Mouse (Mus musculus) right cerebral cortex, adult 2 months (tissue): ENCODE measurements around the gene Lgi1.

Experiments
- DNase-seq, 2 experiments: peaks; one replicate each; pipeline ENCODE4 v3.0.0; 2021 to 2022; ENCODE audit warnings: low spot score in 2 of 2

Lgi1 gene

DNA sequence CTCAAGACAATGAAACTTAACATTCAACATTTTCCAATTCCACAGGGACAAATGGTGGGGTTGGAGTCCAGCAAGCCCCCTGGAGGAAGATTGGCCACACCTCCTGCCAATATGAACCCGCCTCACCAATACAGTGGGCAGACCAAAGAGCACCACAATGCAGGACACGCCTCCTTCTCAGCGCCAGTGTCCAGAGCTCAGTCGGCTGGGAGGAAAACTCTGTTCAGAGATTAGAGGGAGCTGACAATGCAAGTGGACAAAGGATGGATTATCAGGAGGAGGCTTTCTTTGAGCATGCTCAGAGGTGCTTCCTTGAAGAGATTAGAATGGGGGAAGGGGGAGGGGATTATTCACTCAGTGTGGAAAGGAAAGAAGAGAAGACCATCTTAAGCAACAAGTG lies 62.7 kb downstream of the Lgi1 start:
- DNase-seq = no peak

DNA sequence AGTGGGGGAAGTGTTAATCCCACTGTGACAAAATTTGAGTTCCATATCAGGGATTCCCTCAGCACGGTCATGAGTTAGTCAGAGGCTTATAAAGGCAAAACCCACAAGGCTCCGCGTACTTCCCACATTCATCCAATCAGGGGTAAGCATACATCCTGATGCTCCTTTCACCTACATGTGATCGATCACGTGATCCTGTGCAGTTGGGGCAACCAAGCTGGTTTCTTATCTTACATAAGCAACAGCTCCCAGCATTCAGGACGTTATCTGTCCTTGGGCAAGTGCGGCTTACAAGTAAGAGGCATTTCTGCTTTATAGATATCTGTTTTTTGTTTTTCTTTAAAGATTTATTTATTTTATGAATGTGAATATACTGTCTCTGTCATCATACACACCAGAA lies 63.7 kb downstream of the Lgi1 start:
- DNase-seq = no peak

DNA sequence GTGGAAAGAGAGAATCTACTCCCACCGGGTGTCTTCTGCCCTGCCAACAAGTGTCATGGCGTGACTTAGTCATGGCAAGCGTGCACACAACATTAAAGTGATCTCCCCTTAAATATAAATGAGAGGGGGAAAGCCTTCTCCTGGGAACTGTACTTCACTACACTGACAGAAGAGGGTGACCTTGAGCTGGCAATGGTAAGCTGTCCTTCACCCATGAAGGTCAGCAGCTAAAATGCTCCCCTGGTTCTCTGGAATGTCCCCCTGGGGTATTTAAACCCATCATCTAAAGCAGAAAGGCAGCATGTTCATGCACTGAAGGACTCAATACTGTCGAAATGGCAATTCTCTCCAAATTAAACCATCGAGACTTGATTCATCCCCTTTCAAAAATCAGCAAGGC lies 64.9 kb downstream of the Lgi1 start:
- no peak for DNase-seq

DNA sequence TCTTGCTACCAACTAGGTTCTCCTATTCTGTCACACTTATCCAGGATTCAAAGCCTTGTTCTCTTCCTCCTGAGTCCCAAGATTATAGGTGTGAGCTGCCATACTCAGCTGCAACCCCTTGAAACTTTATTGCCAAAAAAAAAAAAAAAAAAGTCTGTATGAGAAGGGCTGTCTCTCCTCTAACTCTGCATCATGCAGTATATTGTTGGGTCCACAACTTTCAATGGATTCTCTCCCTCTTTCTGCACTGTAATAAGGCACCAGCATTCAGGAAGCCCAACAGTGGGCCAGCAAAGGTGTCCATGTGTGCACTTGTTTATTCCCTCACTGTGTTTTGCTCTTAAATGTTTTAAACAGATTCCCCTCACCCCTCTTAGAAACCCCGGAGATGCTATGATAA lies 66.7 kb downstream of the Lgi1 start:
- DNase-seq = no peak

DNA sequence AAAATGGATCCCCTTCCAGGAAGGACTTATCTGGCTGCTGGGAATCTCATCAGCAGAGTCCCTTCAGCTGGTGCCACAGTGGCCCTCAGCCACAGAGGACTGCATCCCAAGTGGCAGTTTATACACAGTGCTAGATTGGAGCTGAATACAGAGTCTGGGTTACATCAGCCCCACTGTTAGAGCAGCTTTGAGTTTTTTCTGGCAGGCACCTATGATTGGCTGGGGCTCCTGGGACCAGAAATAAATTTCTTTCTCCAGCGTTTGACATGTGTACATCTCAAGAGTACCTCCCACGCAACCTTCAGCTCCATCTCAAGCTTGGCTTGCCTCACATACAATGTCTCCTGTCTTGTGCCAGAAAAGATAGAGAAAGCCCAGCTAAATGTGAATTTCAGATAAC lies 67.9 kb downstream of the Lgi1 start:
- DNase-seq = peak in 1 of 2 experiments; percentile 35

DNA sequence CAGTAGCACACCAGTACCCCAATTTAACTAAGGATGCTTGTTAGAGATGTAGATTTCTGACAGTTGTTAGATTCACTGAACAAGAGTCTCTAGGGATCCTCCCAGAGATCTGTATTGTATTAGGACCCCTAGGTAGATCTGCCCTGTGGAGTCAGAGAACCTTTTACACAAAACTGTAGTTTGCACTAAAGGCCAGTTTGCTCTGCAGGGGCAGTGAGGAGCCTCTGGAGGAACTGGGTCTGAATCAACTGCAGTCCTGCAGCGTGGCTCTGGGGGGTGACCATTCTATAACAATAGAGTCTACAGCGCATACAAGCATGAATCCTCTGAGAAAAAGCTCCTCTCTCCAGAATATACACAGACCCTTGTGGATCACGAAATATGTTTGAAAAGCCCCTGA lies 68.5 kb downstream of the Lgi1 start:
- DNase-seq = no peak

DNA sequence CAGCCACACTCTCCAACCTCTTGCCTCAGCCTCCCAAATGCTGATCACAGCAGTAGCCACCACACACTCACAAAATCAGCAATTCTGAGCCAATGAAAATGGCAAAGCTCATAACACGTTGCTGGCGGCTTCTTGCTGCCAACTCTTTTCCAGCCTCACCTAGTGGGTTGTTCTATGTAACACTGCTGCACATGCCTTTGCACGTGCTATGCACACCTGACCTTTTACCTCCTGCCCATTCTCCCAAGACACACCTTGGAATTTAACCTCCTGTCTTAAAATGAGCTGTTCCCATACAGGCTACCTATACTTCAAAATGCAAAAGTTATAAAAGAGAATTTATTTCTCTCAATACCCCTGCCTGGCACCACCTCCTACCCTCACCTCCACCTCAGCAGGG lies 72.2 kb downstream of the Lgi1 start:
- DNase-seq = no peak

DNA sequence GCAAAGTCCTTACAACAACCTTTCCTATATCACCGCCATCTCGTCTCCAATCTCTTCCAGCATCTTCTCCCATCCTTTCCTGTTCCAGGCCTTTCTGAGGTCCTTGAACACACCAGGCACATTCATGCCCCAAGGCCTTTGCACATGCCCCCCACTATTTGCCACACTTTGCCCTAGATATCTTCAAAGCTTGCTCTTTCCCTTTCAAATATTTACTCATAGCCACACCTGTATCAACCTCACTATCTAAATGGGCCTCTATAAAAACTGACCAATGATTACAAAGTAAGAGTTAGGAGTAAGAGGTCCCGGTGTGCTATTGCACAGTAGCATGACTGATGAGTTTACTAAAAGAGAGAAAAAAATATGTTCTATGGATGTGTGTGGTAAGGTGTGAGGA lies 73.0 kb downstream of the Lgi1 start:
- no peak for DNase-seq

DNA sequence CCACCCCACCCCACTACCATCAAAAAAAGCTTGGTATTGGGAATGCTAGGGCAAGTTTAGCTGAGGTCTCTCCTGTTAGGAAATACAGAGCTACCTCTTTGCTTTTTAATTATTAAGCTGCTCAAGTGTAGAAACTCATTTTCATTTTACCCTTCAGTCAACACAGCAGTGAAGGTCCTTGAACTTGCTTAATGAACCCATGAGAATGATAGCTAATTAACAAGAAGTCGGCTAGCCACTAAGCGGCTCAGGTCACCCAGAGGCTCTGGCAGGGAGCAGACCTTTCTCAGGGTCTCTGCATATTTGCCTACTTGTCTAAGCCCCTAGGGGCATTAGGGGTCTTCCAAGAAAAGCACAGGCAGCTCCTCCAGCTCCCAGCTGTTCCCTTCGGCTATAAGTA lies 75.4 kb downstream of the Lgi1 start:
- no peak for DNase-seq

DNA sequence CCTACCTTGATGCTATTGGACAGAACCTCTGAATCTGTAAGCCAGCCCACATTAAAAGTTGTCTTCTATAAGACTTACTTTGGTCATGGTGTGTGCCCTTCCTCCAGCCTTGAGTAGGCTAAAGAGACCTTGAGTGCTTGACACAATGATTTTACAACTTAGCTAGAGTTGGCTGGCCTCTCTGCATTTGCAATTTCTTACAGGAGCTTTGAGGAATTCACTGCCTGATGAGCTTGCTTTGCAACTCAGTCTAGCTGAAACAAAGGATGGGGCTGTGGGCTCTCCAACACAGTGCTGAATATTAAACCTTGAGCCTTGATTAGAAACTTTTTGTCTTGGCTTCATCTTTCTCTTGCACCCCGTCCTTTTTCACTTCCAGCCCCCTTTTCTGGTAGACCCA lies 78.9 kb downstream of the Lgi1 start:
- no peak for DNase-seq

DNA sequence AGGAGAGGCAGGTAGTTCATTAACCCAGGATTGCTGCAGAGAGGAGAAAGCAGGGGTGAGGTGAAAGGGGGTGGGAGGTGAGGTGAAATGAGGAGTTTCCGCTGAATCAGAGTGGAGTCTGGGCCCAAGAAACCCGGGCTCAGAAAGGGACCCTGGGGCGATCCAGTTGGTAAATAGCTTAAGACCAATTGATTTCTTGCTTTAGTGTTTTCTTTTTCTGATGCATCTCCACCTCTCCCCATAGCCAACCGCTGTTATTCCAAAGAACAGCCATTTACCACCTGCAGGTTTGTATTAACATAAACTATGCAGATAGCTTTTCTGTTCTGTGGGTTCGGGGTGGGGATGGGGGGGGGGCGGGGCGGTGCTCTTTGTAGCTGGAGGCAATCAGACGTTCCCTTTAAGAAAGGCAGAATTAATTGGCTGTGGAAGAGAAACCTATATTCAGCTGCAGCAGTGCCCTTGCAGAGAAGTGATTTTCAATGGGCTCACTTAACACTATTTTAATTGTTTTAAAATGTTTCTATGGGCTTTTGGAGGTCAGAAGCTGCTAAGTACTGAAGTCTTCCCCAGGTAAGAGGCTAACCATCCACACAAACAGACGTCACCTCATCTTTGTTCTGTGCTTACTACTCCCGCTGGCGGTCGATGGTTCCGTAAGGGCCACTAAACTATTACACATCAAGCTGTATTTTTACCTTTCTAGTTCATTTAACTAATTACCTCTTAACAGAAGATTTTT lies 84.1 kb downstream of the Lgi1 start:
- DNase-seq = no peak

DNA sequence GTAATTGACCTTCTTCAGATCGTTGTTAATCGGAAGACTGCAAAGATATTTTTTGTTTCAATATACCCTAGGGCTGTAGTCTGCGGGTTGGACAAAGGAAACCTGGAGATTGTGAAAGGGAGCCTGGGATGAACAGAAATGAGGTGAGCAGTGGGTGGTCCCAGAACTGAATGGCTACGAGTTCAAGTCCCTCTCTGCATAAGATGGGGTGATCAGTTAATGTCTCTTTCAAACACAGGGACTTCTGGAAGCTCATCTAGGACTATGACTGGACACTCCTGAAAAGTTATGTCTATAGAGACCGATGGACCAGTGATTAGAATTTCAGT lies 84.6 kb downstream of the Lgi1 start:
- DNase-seq = no peak

DNA sequence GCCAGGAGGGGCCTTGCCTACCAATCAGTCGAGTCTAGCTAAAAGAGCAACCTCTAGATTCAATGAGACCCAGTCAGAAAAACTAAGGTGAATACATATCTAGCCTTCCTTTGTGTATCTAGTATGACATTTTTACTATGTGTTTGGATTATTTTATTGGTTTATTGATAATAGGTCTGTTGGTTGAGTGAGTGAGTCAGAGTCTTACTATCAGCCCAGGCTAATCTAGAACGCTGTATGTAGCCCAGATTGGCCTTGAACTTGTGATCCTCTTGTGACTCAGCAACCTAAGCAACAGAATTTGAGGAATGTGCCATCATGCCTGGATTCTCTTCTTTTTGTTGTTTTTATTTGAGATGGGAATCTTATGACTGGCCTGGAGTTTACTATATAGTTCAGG lies 86.9 kb downstream of the Lgi1 start:
- no peak for DNase-seq

DNA sequence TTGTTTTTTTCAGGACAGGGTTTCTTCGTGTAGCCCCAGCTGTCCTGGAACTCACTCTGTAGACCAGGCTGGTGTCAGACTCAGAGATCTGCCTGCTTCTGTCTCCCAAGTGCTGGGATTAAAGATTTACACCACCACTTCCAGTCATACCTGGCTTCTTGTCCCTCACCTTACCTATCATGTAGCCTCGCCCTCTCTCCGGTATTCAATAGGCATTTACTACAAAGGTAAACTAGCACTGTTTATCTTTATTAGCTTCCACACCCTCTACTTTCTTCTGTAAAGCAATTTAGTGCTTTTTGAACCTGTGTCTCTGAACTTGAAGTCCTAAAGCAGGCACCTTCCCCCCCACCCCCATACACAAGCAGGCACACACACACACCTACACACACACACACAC lies 87.4 kb downstream of the Lgi1 start:
- no peak for DNase-seq

DNA sequence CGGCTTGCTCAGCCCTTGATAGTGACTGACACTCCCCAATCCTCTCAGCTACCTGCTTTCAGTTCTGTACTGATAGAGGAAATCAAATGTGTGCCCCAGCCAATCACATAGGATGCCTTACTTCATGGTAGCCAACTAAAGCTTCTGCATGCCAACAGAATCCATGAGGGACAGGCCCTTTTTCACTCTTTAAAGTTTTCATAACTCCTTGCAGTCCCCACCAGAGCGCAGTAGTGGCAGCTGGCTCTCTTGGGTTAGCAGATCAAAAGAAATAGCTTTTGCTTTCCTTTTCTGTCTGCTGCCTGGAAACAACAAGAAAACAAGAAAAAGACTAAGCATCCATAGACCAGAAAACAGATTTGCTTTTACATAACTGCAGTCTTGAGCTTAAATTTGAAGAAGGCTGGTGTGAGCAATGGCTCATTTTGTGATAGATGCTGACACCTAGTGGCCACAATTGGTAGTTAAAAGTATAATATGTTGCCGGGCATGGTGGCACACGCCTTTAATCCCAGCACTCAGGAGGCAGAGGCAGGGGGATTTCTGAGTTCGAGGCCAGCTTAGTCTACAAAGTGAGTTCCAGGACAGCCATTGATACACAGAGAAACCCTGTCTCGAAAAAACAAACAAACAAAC lies 88.3 kb downstream of the Lgi1 start:
- DNase-seq = peak; percentile 47 to 53

DNA sequence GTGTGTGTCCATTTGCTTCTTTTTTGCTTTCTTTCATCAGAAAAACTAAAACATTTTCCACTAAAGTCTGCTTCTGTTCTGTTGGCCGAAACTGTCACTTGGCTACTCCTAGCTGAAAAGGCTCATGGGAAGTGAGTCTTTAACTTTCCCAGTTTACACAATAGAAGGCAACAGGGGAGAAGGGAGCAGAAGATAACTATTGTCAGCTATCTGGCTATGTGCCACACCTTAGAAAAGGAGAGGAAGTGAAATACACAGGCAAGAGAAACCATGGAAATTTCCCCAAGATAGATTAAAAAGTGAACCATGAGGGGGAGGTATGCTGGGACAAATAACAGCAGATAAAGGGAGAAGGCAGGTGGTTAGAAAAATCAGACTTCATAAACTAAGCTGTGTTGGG lies 89.9 kb downstream of the Lgi1 start:
- no peak for DNase-seq

DNA sequence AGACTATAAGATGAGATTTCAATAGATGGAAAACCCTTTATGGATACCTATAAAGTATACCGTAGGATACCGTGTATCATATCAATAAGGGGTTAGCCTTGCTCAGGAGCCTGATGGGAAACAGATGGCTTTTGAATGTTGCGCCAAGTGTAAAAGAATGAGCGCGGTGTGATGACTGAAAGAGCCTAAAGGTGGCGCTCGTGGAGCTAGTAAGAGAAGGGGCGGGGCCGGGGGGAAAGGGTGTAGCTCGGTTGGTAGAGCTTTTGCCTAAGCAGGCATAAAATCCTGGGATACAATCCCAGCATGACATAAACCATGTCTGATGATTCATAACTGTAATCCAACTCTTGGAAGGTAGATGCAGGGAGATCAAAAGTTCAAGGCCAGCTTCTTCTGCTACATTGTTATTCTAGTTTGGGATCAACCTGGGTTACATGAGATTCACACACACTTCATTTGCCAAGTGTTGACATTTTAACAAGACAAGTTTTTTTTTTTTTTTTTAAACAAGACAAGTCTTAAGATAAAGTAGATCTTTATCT lies 90.6 kb downstream of the Lgi1 start:
- DNase-seq = no peak

DNA sequence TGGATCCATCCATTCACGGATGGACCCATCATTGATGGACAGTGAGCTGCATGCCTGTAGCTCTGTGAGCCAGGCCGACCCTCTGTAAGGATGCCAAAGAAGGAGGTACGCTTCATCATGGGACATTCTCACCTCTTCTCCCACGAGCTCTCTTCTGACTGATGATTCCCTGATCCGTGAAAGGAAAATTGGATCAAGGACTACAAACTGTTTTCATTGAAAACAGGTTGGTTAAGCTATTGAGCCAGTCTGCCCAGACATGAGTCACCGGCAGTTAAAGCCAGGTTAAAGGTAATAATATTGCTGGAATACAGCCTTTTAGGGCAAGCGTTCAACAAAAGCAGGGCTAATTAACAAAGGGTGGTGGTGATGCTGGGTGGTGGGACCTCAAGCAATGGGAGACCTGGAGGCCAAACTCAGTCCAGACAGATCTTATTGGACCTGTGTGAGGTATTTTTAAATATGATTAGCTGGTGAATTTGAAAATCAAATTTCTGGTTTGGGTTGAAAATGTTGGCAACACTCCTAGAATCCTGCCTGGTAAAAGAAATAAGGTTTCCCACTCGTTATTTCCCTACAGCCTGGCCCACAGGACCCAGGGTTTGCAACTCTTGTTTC lies 92.0 kb downstream of the Lgi1 start:
- DNase-seq = no peak

DNA sequence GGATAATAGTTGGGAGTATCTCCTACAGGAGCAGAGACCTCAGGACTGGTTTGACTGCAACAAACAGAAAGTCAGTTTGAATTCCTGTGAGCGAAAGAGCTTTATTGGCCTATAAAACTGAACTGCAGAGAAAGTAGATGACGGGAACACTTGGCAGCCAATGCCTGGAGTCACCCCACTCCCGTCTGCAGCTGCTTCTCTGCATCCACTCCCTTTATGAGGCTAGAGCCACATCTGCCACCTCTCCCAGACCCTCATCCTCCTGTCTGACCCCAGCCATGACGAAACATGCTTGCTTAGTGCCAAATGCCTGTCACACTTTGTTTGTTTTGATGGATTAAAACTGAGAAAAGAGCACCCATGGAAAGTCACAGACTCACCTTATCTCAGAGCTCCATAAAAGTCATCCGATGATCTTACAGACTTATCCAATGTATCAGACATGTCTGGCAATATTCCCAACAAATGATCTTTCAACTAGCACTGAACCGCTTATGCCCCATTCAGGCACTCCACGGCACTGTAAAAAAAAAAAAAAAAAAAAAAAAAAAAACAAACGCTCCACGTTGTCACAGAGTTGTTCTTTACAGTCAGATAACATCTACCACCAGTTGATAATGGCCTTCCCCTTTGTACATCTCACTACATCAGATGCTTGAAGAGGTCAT lies 93.8 kb downstream of the Lgi1 start:
- no peak for DNase-seq

DNA sequence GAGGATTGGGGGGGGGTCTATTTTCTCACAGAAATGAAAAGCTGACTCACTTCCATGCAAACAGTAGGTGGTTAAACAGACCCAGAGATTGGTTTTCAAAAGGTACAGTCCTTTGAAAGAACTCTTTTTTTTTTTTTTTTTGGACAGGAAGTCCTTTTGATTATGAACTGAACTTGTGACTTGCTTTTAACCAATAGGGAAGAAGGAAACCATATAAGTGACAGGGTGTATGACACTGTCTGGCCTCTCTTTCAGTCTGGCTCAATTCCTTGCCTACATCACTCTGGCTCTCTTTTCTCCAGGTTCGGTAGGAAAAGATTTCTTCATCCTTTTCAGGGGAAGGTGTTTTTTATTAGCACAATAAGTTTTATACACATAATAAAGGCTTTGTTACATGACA lies 95.0 kb downstream of the Lgi1 start:
- DNase-seq = no peak
